In genomic region chr16:21640766-21641499, GRCm38 (mm10) we compare ENCODE assay signal across 9 mouse cellular contexts. TPM values are rescaled to one million over a fixed set of nuclear protein-coding genes. Genes with fewer than 3 reads are reported as not detected.
A peak's percentile ranks its signal among the peaks of the same experiment; 100 is the strongest.
DNase-seq lines count a peak whose midpoint lies in the region; ATAC-seq and TF ChIP-seq lines count a peak whose summit lies in the region.
"Had no signal": no experiment of that assay in that cellular context is flagged by ENCODE, and none has a peak within 500 bp of the region (broad histone marks: within the 10 kb centered on the region; RNA-seq: fewer than 3 reads in every experiment).

No protein-coding gene starts in this region.

- no peaks in the 10 kb centered on the region for H3K27me3 ChIP-seq in stomach, embryonic 15.5 days (replicated peaks)
- H3K27me3 ChIP-seq in stomach, postnatal 0 days (ENCODE audit: control insufficient read depth, insufficient read depth, low read length) = no peaks in the 10 kb centered on the region
- no peaks in the 10 kb centered on the region for H3K27me3 ChIP-seq in liver, embryonic 13.5 days

- TF ChIP-seq CTCF in stomach, postnatal 0 days (IDR thresholded peaks at IDR 0.05; ENCODE audit: low read depth) = no peak

- H3K4me3 ChIP-seq in stomach, embryonic 15.5 days (replicated peaks) = no peak overlapping the region
- H3K4me3 ChIP-seq in stomach, postnatal 0 days (ENCODE audit: low read depth, low read length) = no peak overlapping the region
- H3K4me3 ChIP-seq in liver, embryonic 13.5 days (replicated peaks) = no peak overlapping the region

- no peak for TF ChIP-seq EP300 in stomach, postnatal 0 days (optimal IDR thresholded peaks at IDR 0.05)

- WGBS in stomach, embryonic 15.5 days = 78% methylated on average over 7 of the region's 7 CpGs
- 71% methylated on average over 7 of the region's 7 CpGs for WGBS in stomach, postnatal 0 days
- 48% methylated on average over 7 of the region's 7 CpGs for WGBS in liver, embryonic 13.5 days (ENCODE audit: insufficient replicate concordance)

- no peak for ATAC-seq in stomach, embryonic 15.5 days (ENCODE audit: insufficient read depth, low FRiP score, low read depth)
- no peak for ATAC-seq in stomach, postnatal 0 days (ENCODE audit: low FRiP score, low TSS enrichment)
- ATAC-seq in liver, embryonic 13.5 days (ENCODE audit: low read depth) = no peak

- H3K4me1 ChIP-seq in stomach, embryonic 15.5 days = peaks cover 14% of the 10 kb centered on the region
- 0 out of 2 replicates have a peak, but pooled peaks cover 4% of the 10 kb centered on the region for H3K4me1 ChIP-seq in stomach, postnatal 0 days (replicated peaks; ENCODE audit: control insufficient read depth, insufficient read depth)
- peaks cover 34% of the 10 kb centered on the region for H3K4me1 ChIP-seq in liver, embryonic 13.5 days (replicated peaks)

- peak overlapping the region; percentile 44; the same call in 1 of the 2 replicates for H3K27ac ChIP-seq in stomach, embryonic 15.5 days
- no peak overlapping the region for H3K27ac ChIP-seq in stomach, postnatal 0 days (replicated peaks)
- H3K27ac ChIP-seq in liver, embryonic 13.5 days = peak overlapping the region; percentile 64; the same call in 1 of the 2 replicates

- H3K9ac ChIP-seq in stomach, embryonic 15.5 days = no peak overlapping the region
- no peak overlapping the region for H3K9ac ChIP-seq in stomach, postnatal 0 days (ENCODE audit: low read length)
- H3K9ac ChIP-seq in liver, embryonic 13.5 days = no peak overlapping the region

- H3K4me2 ChIP-seq in stomach, embryonic 15.5 days = no peak overlapping the region
- no peak overlapping the region for H3K4me2 ChIP-seq in stomach, postnatal 0 days (replicated peaks; ENCODE audit: low read depth)
- H3K4me2 ChIP-seq in liver, embryonic 13.5 days = no peak overlapping the region

- H3K36me3 ChIP-seq in stomach, embryonic 15.5 days = no peaks in the 10 kb centered on the region
- H3K36me3 ChIP-seq in stomach, postnatal 0 days (ENCODE audit: control insufficient read depth, insufficient read depth, low read length) = no peaks in the 10 kb centered on the region
- H3K36me3 ChIP-seq in liver, embryonic 13.5 days = no peaks in the 10 kb centered on the region

- peak; percentile 91 for DNase-seq in heart, adult 11 months
- no peak for DNase-seq in heart, postnatal 4 days
- no peak for DNase-seq in stomach, postnatal 0 days (ENCODE audit: low spot score)
- no peak for DNase-seq in liver, embryonic 13.5 days
- DNase-seq in cerebellum, adult 11-12 months = no peak
- DNase-seq in thymus, postnatal 36 days = no peak
- DNase-seq in cerebellum, postnatal 25 days = no peak
- DNase-seq: cerebellum, adult 9-10 months had no signal

- no peaks in the 10 kb centered on the region for H3K9me3 ChIP-seq in stomach, embryonic 15.5 days
- H3K9me3 ChIP-seq in stomach, postnatal 0 days (ENCODE audit: control insufficient read depth, low read length) = no peaks in the 10 kb centered on the region
- no peaks in the 10 kb centered on the region for H3K9me3 ChIP-seq in liver, embryonic 13.5 days (replicated peaks)

RNA-seq across cellular contexts. Expression of gene 2510009E07Rik, which starts 53.5 kb away (rescaled TPM):
- 10 to 100 TPM; 44.7 to 45.0 TPM for total RNA-seq in heart, postnatal 4 days (2021)
- polyA plus RNA-seq in stomach, embryonic 15.5 days (2015; fragmentation: Nextera tagmentation; extraction: Ambion mirVana) = 19.5 TPM in 2 replicates
- 9.6 and 10.3 TPM in 2 replicates for polyA plus RNA-seq in stomach, postnatal 0 days (2015; fragmentation: Nextera tagmentation; extraction: Ambion mirVana)
- polyA plus RNA-seq in liver, embryonic 13.5 days (2015; fragmentation: Nextera tagmentation; extraction: Ambion mirVana) = 2.6 and 3.7 TPM in 2 replicates
